Mouse (Mus musculus) 416B (cell line): Measurements from ENCODE around the gene Rpl32.

ENCODE experiments used
- DNase-seq: peaks from one replicate; pipeline ENCODE4 v3.0.0; 2011; ENCODE audit warnings: low read depth

The Rpl32 gene

GRCm38 (mm10) chr6:115767357-115767756, 41.2 kb downstream of the Rpl32 start:
- no peak for DNase-seq

GRCm38 (mm10) chr6:115764179-115764578, 44.4 kb downstream of the Rpl32 start:
- peak; percentile 60 for DNase-seq

- peak; percentile 57 for DNase-seq
These were observed 46.4 kb downstream of the Rpl32 start, which contains the start of gene Tmem40 for GRCm38 (mm10) chr6:115761995-115762756. Gene Tmem40, minus strand, starts transcription at chr6:115762410.

GRCm38 (mm10) chr6:115760982-115761381, 47.6 kb downstream of the Rpl32 start:
- no peak for DNase-seq

- DNase-seq, result no peak
These were observed 48.4 kb downstream of the Rpl32 start for GRCm38 (mm10) chr6:115760137-115760536.

- DNase-seq, result peak; percentile 92
These were observed 49.1 kb downstream of the Rpl32 start for GRCm38 (mm10) chr6:115759461-115759860.

GRCm38 (mm10) chr6:115758981-115759435, 49.5 kb downstream of the Rpl32 start:
- peak; percentile 92 for DNase-seq

- no peak for DNase-seq
These were observed 53.0 kb downstream of the Rpl32 start for GRCm38 (mm10) chr6:115755536-115755935.
